Mouse (Mus musculus) E14TG2a.4 (cell line): ENCODE data around the gene Mansc4.

Experiments used
- CTCF ChIP-seq: conservative IDR thresholded peaks from 2 replicates; pipeline ENCODE4 v1.5.1; 2014; ENCODE audit warnings: low read length
- NANOG ChIP-seq: IDR thresholded peaks from 2 replicates; pipeline ENCODE4 v1.6.1; 2014; ENCODE audit warnings: borderline replicate concordance, low read length, mixed read lengths

- TF ChIP-seq CTCF (no peak), NANOG (no peak)
These were observed 10.0 kb downstream of the Mansc4 start for GRCm38 (mm10) chr6:147076878-147077277.
